Mouse (Mus musculus) megakaryocyte, embryonic 14.5 days (primary cell): ENCODE data around the gene Rbm25.

Experiments used
- FLI1 ChIP-seq: IDR thresholded peaks from 2 replicates; pipeline ENCODE4 v1.6.1; 2012; ENCODE audit warnings: low read length, inconsistent platforms, mixed read lengths
- GATA1 ChIP-seq: IDR thresholded peaks from 3 replicates; pipeline ENCODE4 v1.6.1; 2012; ENCODE audit warnings: mixed read lengths, low read length, inconsistent platforms, borderline replicate concordance

- no peak for TF ChIP-seq GATA1
- no peak for TF ChIP-seq FLI1
These were observed 55.7 kb downstream of the Rbm25 start for GRCm38 (mm10) chr12:83686575-83687350.
